Mouse (Mus musculus) CH12.LX (cell line): ENCODE results near the gene Fam20b. TPM values are rescaled to one million over a fixed set of nuclear protein-coding genes. Genes with fewer than 3 reads are reported as not detected.

Source experiments
- DNase-seq: peaks from one replicate; pipeline ENCODE4 v3.0.0-alpha.2; 2013; ENCODE audit errors: extremely low read depth
- H3K27ac ChIP-seq: 2 replicates; pipeline ENCODE4 v1.5.1; 2012; ENCODE audit warnings: low read depth, mild to moderate bottlenecking, control low read depth, moderate library complexity; ENCODE audit not compliant: insufficient read depth
- H3K27me3 ChIP-seq: replicated peaks from 2 replicates; pipeline ENCODE3; 2012; ENCODE audit warnings: inconsistent platforms
- H3K36me3 ChIP-seq, 2 experiments: replicated peaks in 1 of 2; 2 replicates each; pipeline versions ENCODE3 to v1.6.1; 2012; ENCODE audit warnings: inconsistent platforms in 1 of 2, low read length in 1 of 2, mild to moderate bottlenecking in 1 of 2, mixed read lengths in 1 of 2, moderate library complexity in 1 of 2; ENCODE audit not compliant: control insufficient read depth in 1 of 2, insufficient read depth in 1 of 2
- H3K4me1 ChIP-seq, 2 experiments: 2 replicates each; pipeline ENCODE4 v1.6.1; 2012; ENCODE audit warnings: inconsistent platforms in 1 of 2, moderate library complexity in 1 of 2; ENCODE audit not compliant: insufficient read depth in 2 of 2, control insufficient read depth in 1 of 2
- H3K4me2 ChIP-seq: 2 replicates; pipeline ENCODE4 v1.6.1; 2012; ENCODE audit warnings: low read depth, mild to moderate bottlenecking, control low read depth; ENCODE audit not compliant: poor library complexity, insufficient read depth, severe bottlenecking
- H3K4me3 ChIP-seq, 3 experiments: fragments of 150-350 bp in 1 of 3; sonication (generic) in 1 of 3; replicated peaks in 1 of 3; 2 replicates each; pipeline versions ENCODE3 to v1.5.1; 2011 to 2012; ENCODE audit warnings: low read depth in 2 of 3, low read length in 2 of 3, mild to moderate bottlenecking in 2 of 3, moderate library complexity in 2 of 3, control low read depth in 1 of 3, improper control_type of control experiment in 1 of 3, inconsistent platforms in 1 of 3, mixed read lengths in 1 of 3; ENCODE audit not compliant: poor library complexity in 1 of 3
- H3K79me2 ChIP-seq: replicated peaks from 2 replicates; pipeline ENCODE4 v1.6.1; 2012; ENCODE audit warnings: mild to moderate bottlenecking, moderate library complexity; ENCODE audit not compliant: control insufficient read depth, poor library complexity, insufficient read depth, severe bottlenecking; ENCODE audit errors: extremely low read depth
- H3K9ac ChIP-seq: 2 replicates; pipeline ENCODE4 v1.6.1; 2012; ENCODE audit warnings: low read depth, mild to moderate bottlenecking, control low read depth, moderate library complexity; ENCODE audit not compliant: insufficient read depth
- H3K9me3 ChIP-seq: replicated peaks from 2 replicates; pipeline ENCODE3; 2012; ENCODE audit warnings: low read length, inconsistent platforms, mixed read lengths
- CTCF ChIP-seq, 2 experiments: IDR thresholded peaks in 1 of 2; conservative IDR thresholded peaks in 1 of 2; 2 replicates each; pipeline ENCODE4 v1.5.1; 2011 to 2012; ENCODE audit warnings: low read depth in 2 of 2, low read length in 2 of 2, improper control_type of control experiment in 1 of 2, inconsistent platforms in 1 of 2, mild to moderate bottlenecking in 1 of 2, moderate library complexity in 1 of 2
- EP300 ChIP-seq: IDR thresholded peaks from 2 replicates; pipeline ENCODE4 v1.6.1; 2011; ENCODE audit warnings: low read length, improper control_type of control experiment
- ETS1 ChIP-seq: conservative IDR thresholded peaks from 2 replicates; pipeline ENCODE4 v1.6.1; 2012; ENCODE audit warnings: low read depth, mild to moderate bottlenecking, inconsistent platforms, low read length, improper control_type of control experiment, moderate library complexity
- GABPA ChIP-seq: IDR thresholded peaks from 2 replicates; pipeline ENCODE4 v1.6.1; 2012; ENCODE audit warnings: low read depth, low read length, improper control_type of control experiment, inconsistent platforms; ENCODE audit not compliant: insufficient replicate concordance
- HCFC1 ChIP-seq: IDR thresholded peaks from 2 replicates; pipeline ENCODE4 v1.6.1; 2012; ENCODE audit warnings: low read depth, mild to moderate bottlenecking, inconsistent platforms, low read length, improper control_type of control experiment
- IRF4 ChIP-seq: IDR thresholded peaks from 2 replicates; pipeline ENCODE4 v1.6.1; 2014; ENCODE audit warnings: low read depth, mild to moderate bottlenecking, inconsistent platforms, low read length, improper control_type of control experiment
- MAFK ChIP-seq: IDR thresholded peaks from 2 replicates; pipeline ENCODE4 v1.6.1; 2011; ENCODE audit warnings: low read length, improper control_type of control experiment; ENCODE audit not compliant: insufficient replicate concordance
- MAX ChIP-seq: IDR thresholded peaks from 2 replicates; pipeline ENCODE4 v1.6.1; 2011; ENCODE audit warnings: low read length, improper control_type of control experiment
- MEF2A ChIP-seq: IDR thresholded peaks from 2 replicates; pipeline ENCODE4 v1.6.1; 2014; ENCODE audit warnings: low read depth, mild to moderate bottlenecking, inconsistent platforms, low read length, improper control_type of control experiment, borderline replicate concordance
- MXI1 ChIP-seq: IDR thresholded peaks from 2 replicates; pipeline ENCODE4 v1.6.1; 2011; ENCODE audit warnings: mild to moderate bottlenecking, low read depth, low read length, improper control_type of control experiment
- MYC ChIP-seq: IDR thresholded peaks from 2 replicates; pipeline ENCODE4 v1.6.1; 2011; ENCODE audit warnings: low read depth, mild to moderate bottlenecking, improper control_type of control experiment, low read length
- NELFE ChIP-seq: IDR thresholded peaks from 2 replicates; pipeline ENCODE4 v1.6.1; 2011; ENCODE audit warnings: low read depth, low read length, improper control_type of control experiment
- POLR2A ChIP-seq: IDR thresholded peaks from 2 replicates; pipeline ENCODE4 v1.6.1; 2011; ENCODE audit warnings: low read depth, mild to moderate bottlenecking, improper control_type of control experiment, low read length
- RAD21 ChIP-seq: IDR thresholded peaks from 2 replicates; pipeline ENCODE4 v1.6.1; 2011; ENCODE audit warnings: low read depth, mild to moderate bottlenecking, low read length, improper control_type of control experiment, moderate library complexity
- RCOR1 ChIP-seq: conservative IDR thresholded peaks from 2 replicates; pipeline ENCODE4 v1.6.1; 2012; ENCODE audit warnings: low read depth, mild to moderate bottlenecking, inconsistent platforms, low read length, improper control_type of control experiment
- TBP ChIP-seq: conservative IDR thresholded peaks from 2 replicates; pipeline ENCODE4 v1.6.1; 2011; ENCODE audit warnings: low read depth, low read length, improper control_type of control experiment
- TCF12 ChIP-seq: IDR thresholded peaks from 2 replicates; pipeline ENCODE4 v1.6.1; 2014; ENCODE audit warnings: low read depth, mild to moderate bottlenecking, inconsistent platforms, low read length, improper control_type of control experiment
- USF2 ChIP-seq: conservative IDR thresholded peaks from 2 replicates; pipeline ENCODE4 v1.6.1; 2011; ENCODE audit warnings: low read depth, low read length, improper control_type of control experiment
- ZC3H11A ChIP-seq: IDR thresholded peaks from 2 replicates; pipeline ENCODE4 v1.6.1; 2012; ENCODE audit warnings: low read depth, mild to moderate bottlenecking, inconsistent platforms, low read length, improper control_type of control experiment
- ZMIZ1 ChIP-seq: IDR thresholded peaks from 2 replicates; pipeline ENCODE4 v1.6.1; 2012; ENCODE audit warnings: low read depth, mild to moderate bottlenecking, inconsistent platforms, low read length, improper control_type of control experiment
- ZNF384 ChIP-seq: IDR thresholded peaks from 2 replicates; pipeline ENCODE4 v1.6.1; 2012; ENCODE audit warnings: low read depth, low read length, improper control_type of control experiment, inconsistent platforms
- dilution Hi-C: fragments of 300-500 bp; cut with MboI; formaldehyde crosslinking; loops from 2 replicates; pipeline ENCODE4 v1.14.3; 2020; ENCODE audit warnings: low sequenced_read_pairs; ENCODE audit not compliant: extremely low pct_unique_long_range_greater_than_20kb, extremely low pct_ligation_motif_present
- in situ Hi-C: fragments of 300-500 bp; cut with MboI; formaldehyde crosslinking; loops from 3 replicates; pipeline ENCODE4 v1.14.3; 2019; ENCODE audit warnings: low sequenced_read_pairs, low pct_ligation_motif_present, low pct_unique_long_range_greater_than_20kb, mixed read lengths
- polyA plus RNA-seq: library from polyadenylated mRNA; unstranded; fragments of >175 nt; gene quantifications from 2 replicates; pipeline ENCODE4 v1.2.1, GENCODE M21; 2012; ENCODE audit warnings: low read depth; ENCODE audit not compliant: insufficient read length
- total RNA-seq, 2 experiments: library from RNA; depleted of rRNA; stranded (reverse); fragments of 300-350 nt in 1 of 2; fragments of >200 nt in 1 of 2; gene quantifications; 2 replicates each; pipeline ENCODE4 v1.2.3; 2012 to 2014

Gene Fam20b
- total and polyA plus RNA-seq, 3 experiments: 21.2 to 26.5 (median 22.3) TPM

DNA sequence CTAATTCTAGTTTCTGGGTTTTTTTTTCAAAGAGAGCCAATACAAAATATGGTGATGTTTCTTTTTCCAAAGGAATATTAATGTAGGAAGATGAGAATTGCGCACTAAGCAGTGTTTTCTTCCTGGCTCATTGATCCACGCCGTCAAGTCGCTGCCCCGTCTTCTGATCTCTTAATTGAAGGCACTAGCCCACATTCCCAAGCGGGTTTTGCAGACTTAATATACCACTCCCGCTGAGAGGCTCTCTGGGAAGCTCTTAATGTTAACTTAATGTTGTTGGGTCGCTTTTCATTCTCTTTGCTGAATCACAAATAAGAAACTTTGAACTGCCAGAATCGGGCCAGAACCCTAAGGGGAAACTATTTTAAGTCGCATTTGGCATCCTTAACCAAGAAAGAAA lies 74.8 kb downstream of the Fam20b start:
- Histone ChIP-seq H3K9ac (no peak overlapping the region), H3K4me1 (no peaks in the 10 kb centered on the region), H3K4me3 (no peak overlapping the region), H3K79me2 (no peaks in the 10 kb centered on the region), H3K36me3 (peaks cover 51 to 96% of the 10 kb centered on the region in 2 experiments), H3K27ac (no peak overlapping the region), H3K27me3 (no peaks in the 10 kb centered on the region), H3K4me2 (no peak overlapping the region), H3K9me3 (no peaks in the 10 kb centered on the region)
- dilution Hi-C loops: no loop called here
- in situ Hi-C loops: loop anchor here (25.0 kb wide), 1 partner anchor 232 kb away; the partner anchor contains the start of gene Axdnd1
- no peak for TF ChIP-seq HCFC1
- no peak for TF ChIP-seq ETS1
- TF ChIP-seq ZMIZ1: no peak
- no peak for TF ChIP-seq GABPA
- no peak for TF ChIP-seq POLR2A
- TF ChIP-seq RCOR1: no peak
- no peak for TF ChIP-seq MXI1
- TF ChIP-seq MAFK: no peak
- DNase-seq: no peak

DNA sequence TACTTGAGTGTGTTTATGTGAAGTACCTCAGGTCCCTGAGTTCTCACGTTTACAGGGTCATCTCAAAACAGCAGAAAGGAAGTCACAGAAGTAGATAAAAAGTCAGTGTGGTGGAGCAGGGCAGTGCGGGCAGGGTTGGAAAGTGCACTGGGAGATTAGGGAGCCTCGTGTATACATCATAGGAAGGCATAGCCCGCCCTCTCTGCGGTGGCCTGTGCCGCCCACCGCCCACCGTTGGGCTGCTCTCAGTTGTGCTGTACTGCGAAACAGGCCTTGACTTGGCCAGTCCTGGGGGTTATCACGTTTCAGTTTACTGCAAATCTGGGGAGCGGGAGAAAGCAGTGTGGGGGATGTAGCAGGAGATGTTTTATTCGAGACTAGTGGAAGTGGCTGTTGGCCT lies 76.1 kb downstream of the Fam20b start:
- no peak for DNase-seq
- no peaks in the 10 kb centered on the region for H3K9me3 ChIP-seq
- H3K9ac ChIP-seq: no peak overlapping the region
- TF ChIP-seq ZC3H11A: no peak
- TF ChIP-seq POLR2A: no peak
- TF ChIP-seq USF2: no peak
- TF ChIP-seq MXI1: no peak
- no peak for TF ChIP-seq MAFK
- TF ChIP-seq ETS1: no peak
- no peak for TF ChIP-seq TBP
- TF ChIP-seq NELFE: no peak
- TF ChIP-seq ZNF384: no peak
- TF ChIP-seq GABPA: no peak
- TF ChIP-seq MAX: no peak
- TF ChIP-seq IRF4: no peak
- no peak for TF ChIP-seq MEF2A
- no peak for TF ChIP-seq ZMIZ1
- TF ChIP-seq RAD21: no peak
- TF ChIP-seq CTCF (conservative IDR thresholded peaks at IDR 0.05 in 1 of 2, IDR thresholded peaks at IDR 0.05 in 1 of 2; ENCODE audit: low read depth in 2 of 2, low read length in 2 of 2): no peak
- TF ChIP-seq HCFC1: no peak
- no peak for TF ChIP-seq MYC
- TF ChIP-seq EP300: no peak
- TF ChIP-seq TCF12: no peak
- H3K4me1 ChIP-seq: no peaks in the 10 kb centered on the region
- no peak overlapping the region for H3K27ac ChIP-seq
- in situ Hi-C loops (loop anchor here (25.0 kb wide), 1 partner anchor 231 kb away; the partner anchor contains the start of gene Axdnd1), dilution Hi-C loops (no loop called here)
- no peak overlapping the region for H3K4me3 ChIP-seq
- H3K79me2 ChIP-seq: no peaks in the 10 kb centered on the region
- no peak overlapping the region for H3K4me2 ChIP-seq
- no peaks in the 10 kb centered on the region for H3K27me3 ChIP-seq
- H3K36me3 ChIP-seq: peaks cover 51 to 91% of the 10 kb centered on the region in 2 experiments
